Mouse (Mus musculus): ENCODE data around the gene Skida1. TPM values are rescaled to one million over a fixed set of nuclear protein-coding genes. Genes with fewer than 3 reads are reported as not detected.

Skida1 gene
- polyA plus RNA-seq, 1 experiment = 0.55 TPM

GRCm38 (mm10) chr2:18053951-18054530, 5.2 kb upstream of the Skida1 start:
- H3ac ChIP-seq (ENCODE audit: control insufficient read depth, insufficient read length, low read depth) = no peak overlapping the region
- no peak for TF ChIP-seq CEBPB (IDR thresholded peaks at IDR 0.05; ENCODE audit: low read depth)
- no peak for TF ChIP-seq MAX (IDR thresholded peaks at IDR 0.05)
- no peak for TF ChIP-seq MYOD1 (IDR thresholded peaks at IDR 0.05; ENCODE audit: control insufficient read depth, insufficient read length, low read depth)
- TF ChIP-seq CTCF (IDR thresholded peaks at IDR 0.05; ENCODE audit: control insufficient read depth, insufficient read depth, insufficient read length) = no peak
- no peak for TF ChIP-seq MYOG (IDR thresholded peaks at IDR 0.05; ENCODE audit: control insufficient read depth, extremely low read depth, insufficient read length)
- TF ChIP-seq USF1 (IDR thresholded peaks at IDR 0.05; ENCODE audit: low read depth) = no peak
- TF ChIP-seq FOSL1 (IDR thresholded peaks at IDR 0.05; ENCODE audit: insufficient read depth, low read length, poor library complexity, severe bottlenecking) = no peak
- H3K4me3 ChIP-seq (ENCODE audit: insufficient read depth, poor library complexity, severe bottlenecking) = no peak overlapping the region
- H3K36me3 ChIP-seq (ENCODE audit: control insufficient read depth, insufficient read depth) = no peaks in the 10 kb centered on the region
- no peaks in the 10 kb centered on the region for H3K79me3 ChIP-seq (ENCODE audit: low read depth)
- H3K27me3 ChIP-seq (ENCODE audit: control insufficient read depth, insufficient read depth, insufficient read length) = no peaks in the 10 kb centered on the region
- H3K79me2 ChIP-seq (ENCODE audit: control insufficient read depth, insufficient read depth) = peaks cover 7% of the 10 kb centered on the region

GRCm38 (mm10) chr2:18053243-18053950, 4.5 kb upstream of the Skida1 start:
- H3ac ChIP-seq (ENCODE audit: control insufficient read depth, insufficient read length, low read depth) = no peak overlapping the region
- H3K4me3 ChIP-seq (ENCODE audit: insufficient read depth, poor library complexity, severe bottlenecking) = no peak overlapping the region
- peaks cover 7% of the 10 kb centered on the region for H3K79me2 ChIP-seq (ENCODE audit: control insufficient read depth, insufficient read depth)
- no peak for TF ChIP-seq CTCF (IDR thresholded peaks at IDR 0.05; ENCODE audit: control insufficient read depth, insufficient read depth, insufficient read length)
- TF ChIP-seq FOSL1 (IDR thresholded peaks at IDR 0.05; ENCODE audit: insufficient read depth, low read length, poor library complexity, severe bottlenecking) = no peak
- no peak for TF ChIP-seq MYOG (IDR thresholded peaks at IDR 0.05; ENCODE audit: control insufficient read depth, extremely low read depth, insufficient read length)
- no peak for TF ChIP-seq MYOD1 (IDR thresholded peaks at IDR 0.05; ENCODE audit: control insufficient read depth, insufficient read length, low read depth)
- no peak for TF ChIP-seq USF1 (IDR thresholded peaks at IDR 0.05; ENCODE audit: low read depth)
- TF ChIP-seq MAX (IDR thresholded peaks at IDR 0.05) = no peak
- no peak for TF ChIP-seq CEBPB (IDR thresholded peaks at IDR 0.05; ENCODE audit: low read depth)
- H3K27me3 ChIP-seq (ENCODE audit: control insufficient read depth, insufficient read depth, insufficient read length) = no peaks in the 10 kb centered on the region
- H3K36me3 ChIP-seq (ENCODE audit: control insufficient read depth, insufficient read depth) = no peaks in the 10 kb centered on the region
- no peaks in the 10 kb centered on the region for H3K79me3 ChIP-seq (ENCODE audit: low read depth)

- H3K27me3 ChIP-seq (ENCODE audit: control insufficient read depth, insufficient read depth, insufficient read length) = no peaks in the 10 kb centered on the region
- no peaks in the 10 kb centered on the region for H3K79me3 ChIP-seq (ENCODE audit: low read depth)
- peaks cover 4% of the 10 kb centered on the region for H3K79me2 ChIP-seq (ENCODE audit: control insufficient read depth, insufficient read depth)
- H3K36me3 ChIP-seq (ENCODE audit: control insufficient read depth, insufficient read depth) = no peaks in the 10 kb centered on the region
- TF ChIP-seq CTCF (IDR thresholded peaks at IDR 0.05; ENCODE audit: control insufficient read depth, insufficient read depth, insufficient read length) = no peak
- H3ac ChIP-seq (ENCODE audit: control insufficient read depth, insufficient read length, low read depth) = no peak overlapping the region
- H3K4me3 ChIP-seq (ENCODE audit: insufficient read depth, poor library complexity, severe bottlenecking) = no peak overlapping the region
These were observed 3.7 kb upstream of the Skida1 start for GRCm38 (mm10) chr2:18052581-18052980.

- Histone ChIP-seq H3K27me3 (ENCODE audit: control insufficient read depth, insufficient read depth, insufficient read length) (no peaks in the 10 kb centered on the region), H3K4me3 (ENCODE audit: insufficient read depth, poor library complexity, severe bottlenecking) (no peak overlapping the region), H3K79me2 (ENCODE audit: control insufficient read depth, insufficient read depth) (peaks cover 5% of the 10 kb centered on the region), H3ac (ENCODE audit: control insufficient read depth, insufficient read length, low read depth) (no peak overlapping the region), H3K36me3 (ENCODE audit: control insufficient read depth, insufficient read depth) (no peaks in the 10 kb centered on the region), H3K79me3 (ENCODE audit: low read depth) (no peaks in the 10 kb centered on the region)
- no peak for TF ChIP-seq USF1 (IDR thresholded peaks at IDR 0.05; ENCODE audit: low read depth)
- no peak for TF ChIP-seq CEBPB (IDR thresholded peaks at IDR 0.05; ENCODE audit: low read depth)
- no peak for TF ChIP-seq CTCF (IDR thresholded peaks at IDR 0.05; ENCODE audit: control insufficient read depth, insufficient read depth, insufficient read length)
- no peak for TF ChIP-seq MAX (IDR thresholded peaks at IDR 0.05)
- TF ChIP-seq MYOG (IDR thresholded peaks at IDR 0.05; ENCODE audit: control insufficient read depth, extremely low read depth, insufficient read length) = no peak
- TF ChIP-seq MYOD1 (IDR thresholded peaks at IDR 0.05; ENCODE audit: control insufficient read depth, insufficient read length, low read depth) = no peak
- no peak for TF ChIP-seq FOSL1 (IDR thresholded peaks at IDR 0.05; ENCODE audit: insufficient read depth, low read length, poor library complexity, severe bottlenecking)
These were observed 3.0 kb upstream of the Skida1 start for GRCm38 (mm10) chr2:18051831-18052170.

- Histone ChIP-seq H3K36me3 (ENCODE audit: control insufficient read depth, insufficient read depth) (no peaks in the 10 kb centered on the region), H3K79me3 (ENCODE audit: low read depth) (no peaks in the 10 kb centered on the region), H3K4me3 (ENCODE audit: insufficient read depth, poor library complexity, severe bottlenecking) (no peak overlapping the region), H3K79me2 (ENCODE audit: control insufficient read depth, insufficient read depth) (peaks cover 11% of the 10 kb centered on the region), H3ac (ENCODE audit: control insufficient read depth, insufficient read length, low read depth) (no peak overlapping the region), H3K27me3 (ENCODE audit: control insufficient read depth, insufficient read depth, insufficient read length) (no peaks in the 10 kb centered on the region)
- TF ChIP-seq CEBPB (IDR thresholded peaks at IDR 0.05; ENCODE audit: low read depth) (no peak), MYOD1 (IDR thresholded peaks at IDR 0.05; ENCODE audit: control insufficient read depth, insufficient read length, low read depth) (no peak), USF1 (IDR thresholded peaks at IDR 0.05; ENCODE audit: low read depth) (no peak), CTCF (IDR thresholded peaks at IDR 0.05; ENCODE audit: control insufficient read depth, insufficient read depth, insufficient read length) (no peak), MAX (IDR thresholded peaks at IDR 0.05) (no peak), FOSL1 (IDR thresholded peaks at IDR 0.05; ENCODE audit: insufficient read depth, low read length, poor library complexity, severe bottlenecking) (no peak), MYOG (IDR thresholded peaks at IDR 0.05; ENCODE audit: control insufficient read depth, extremely low read depth, insufficient read length) (no peak)
These were observed 2.4 kb upstream of the Skida1 start for GRCm38 (mm10) chr2:18051026-18051830.

All from C2C12 (cell line).